Mouse (Mus musculus) midbrain, embryonic 11.5 days (tissue): ENCODE results near the gene Flrt1. TPM values are rescaled to one million over a fixed set of nuclear protein-coding genes. Genes with fewer than 3 reads are reported as not detected.

Experiments used
- ATAC-seq: fragments of 200-750 bp; cut with Nextera tagmentation; 2 replicates; pipeline ENCODE4 v1.8.0; 2017; ENCODE audit warnings: moderate TSS enrichment, moderate library complexity; ENCODE audit not compliant: low FRiP score
- DNase-seq: peaks from one replicate; pipeline ENCODE4 v3.0.0; 2015; ENCODE audit warnings: low spot score; ENCODE audit errors: missing footprints
- H3K27ac ChIP-seq: fragments of 300-500 bp; sonication (generic); 2 replicates; pipeline ENCODE4 v1.5.1; 2014; ENCODE audit warnings: low read depth, low read length
- H3K27me3 ChIP-seq: fragments of 300-500 bp; sonication (generic); 2 replicates; pipeline ENCODE4 v1.6.1; 2014; ENCODE audit warnings: mild to moderate bottlenecking, low read length, moderate library complexity, mixed read lengths; ENCODE audit not compliant: control insufficient read depth, insufficient read depth
- H3K36me3 ChIP-seq: fragments of 300-500 bp; sonication (generic); 2 replicates; pipeline ENCODE4 v1.6.1; 2014; ENCODE audit warnings: mild to moderate bottlenecking, low read length, moderate library complexity, mixed read lengths; ENCODE audit not compliant: control insufficient read depth, insufficient read depth
- H3K4me1 ChIP-seq: fragments of 300-500 bp; sonication (generic); 2 replicates; pipeline ENCODE4 v1.6.1; 2014; ENCODE audit warnings: low read length; ENCODE audit not compliant: control insufficient read depth, insufficient read depth
- H3K4me2 ChIP-seq: fragments of 300-500 bp; sonication (generic); 2 replicates; pipeline ENCODE4 v1.6.1; 2014; ENCODE audit warnings: mild to moderate bottlenecking, moderate library complexity
- H3K4me3 ChIP-seq: fragments of 300-500 bp; sonication (generic); 2 replicates; pipeline ENCODE4 v1.5.1; 2014; ENCODE audit warnings: low read depth, low read length
- H3K9ac ChIP-seq: fragments of 300-500 bp; sonication (generic); 2 replicates; pipeline ENCODE4 v1.6.1; 2014; ENCODE audit warnings: low read length
- H3K9me3 ChIP-seq: fragments of 300-500 bp; sonication (generic); 2 replicates; pipeline ENCODE4 v1.6.1; 2016; ENCODE audit warnings: low read length; ENCODE audit not compliant: control insufficient read depth
- WGBS: fragments of 180-500 bp; shearing (Covaris S2); extraction: QIAGEN DNeasy Blood & Tissue Kit; methylation state at CpG from one replicate; pipeline ENCODE4 v1.1.7; 2014; 5-methylcytosine and 5-hydroxymethylcytosine counted together
- polyA plus RNA-seq: library from polyadenylated mRNA; unstranded; fragments of >200 nt; fragmentation: Nextera tagmentation; extraction: Ambion mirVana; gene quantifications from 2 replicates; pipeline ENCODE4 v1.2.1, GENCODE M21; 2014

The Flrt1 gene
- polyA plus RNA-seq, 1 experiment from 2014 or later: 8.2 TPM

DNA sequence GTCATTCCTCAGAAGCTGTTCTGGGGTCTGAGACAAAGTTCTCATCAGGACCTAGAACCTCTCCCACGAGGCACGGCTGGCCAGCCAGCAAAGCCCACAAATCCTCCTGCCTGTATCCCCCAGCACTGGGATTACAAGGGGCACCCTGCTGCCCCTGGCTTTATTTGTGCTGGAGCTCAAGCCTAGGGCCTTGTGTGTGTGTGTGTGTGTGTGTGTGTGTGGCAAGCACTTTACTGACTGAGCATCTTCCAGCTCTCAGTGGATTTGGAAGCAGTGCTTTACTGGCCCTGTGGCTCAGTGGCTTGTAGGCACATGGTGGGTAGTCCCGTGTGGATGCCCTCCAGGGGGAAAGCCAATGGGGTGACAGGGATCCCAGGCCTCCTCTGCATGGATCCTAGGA lies 7.1 kb upstream of the Flrt1 start:
- ATAC-seq (peak; percentile 39; the same call in 1 of the 2 replicates), DNase-seq (peak; percentile 87)
- Histone ChIP-seq H3K4me1 (peaks cover 46% of the 10 kb centered on the region), H3K9me3 (no peaks in the 10 kb centered on the region), H3K9ac (no peak overlapping the region), H3K36me3 (no peaks in the 10 kb centered on the region), H3K4me3 (no peak overlapping the region), H3K27me3 (peaks cover 12% of the 10 kb centered on the region), H3K4me2 (no peak overlapping the region), H3K27ac (no peak overlapping the region)
- WGBS: 10% methylated on average over 3 of the region's 3 CpGs

DNA sequence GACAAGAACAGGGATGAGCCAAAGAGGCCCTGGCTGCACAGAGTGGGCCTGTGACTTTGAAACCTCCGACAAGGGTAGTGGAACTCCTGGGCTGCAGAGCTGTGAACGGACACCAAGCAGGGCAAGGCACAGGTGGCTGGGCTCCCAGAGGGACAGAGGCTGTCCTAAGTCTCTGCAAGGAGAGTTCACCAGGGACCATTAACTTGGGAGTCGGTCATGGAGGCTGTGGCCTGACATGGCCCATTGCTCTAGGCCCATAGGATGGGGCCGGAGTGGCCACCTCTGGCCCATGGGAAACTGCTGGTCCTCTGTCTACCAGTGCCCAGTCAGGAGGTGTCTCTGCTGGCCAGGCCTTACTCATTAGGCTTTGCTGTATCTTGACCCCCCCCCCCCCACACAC lies 6.2 kb upstream of the Flrt1 start:
- Histone ChIP-seq H3K27me3 (peaks cover 12% of the 10 kb centered on the region), H3K4me2 (no peak overlapping the region), H3K4me3 (no peak overlapping the region), H3K9me3 (no peaks in the 10 kb centered on the region), H3K36me3 (no peaks in the 10 kb centered on the region), H3K4me1 (peaks cover 46% of the 10 kb centered on the region), H3K27ac (no peak overlapping the region), H3K9ac (no peak overlapping the region)
- DNase-seq: no peak
- ATAC-seq: no peak
- 75% methylated on average over 4 of the region's 4 CpGs for WGBS

DNA sequence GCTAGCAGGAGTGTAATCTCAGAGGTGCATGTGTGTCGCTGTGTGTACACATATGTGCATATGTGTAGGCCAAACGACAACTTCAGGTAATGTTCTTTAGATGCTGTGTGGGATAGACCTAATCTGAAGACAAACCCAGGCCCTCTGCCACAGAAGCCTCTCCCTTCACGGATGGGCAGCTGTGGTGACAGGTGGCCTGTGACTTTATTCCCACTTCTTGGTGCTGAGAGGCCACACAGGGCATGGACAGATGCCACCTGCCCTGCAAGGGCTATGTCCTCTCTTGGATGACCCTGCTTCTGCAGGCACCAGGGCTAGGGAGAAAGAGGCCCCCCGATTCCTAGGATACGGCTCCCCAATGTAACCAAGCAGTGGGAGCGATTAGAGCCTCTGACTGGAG lies 5.8 kb upstream of the Flrt1 start:
- WGBS: 65% methylated on average over 6 of the region's 6 CpGs
- no peak overlapping the region for H3K4me3 ChIP-seq

DNA sequence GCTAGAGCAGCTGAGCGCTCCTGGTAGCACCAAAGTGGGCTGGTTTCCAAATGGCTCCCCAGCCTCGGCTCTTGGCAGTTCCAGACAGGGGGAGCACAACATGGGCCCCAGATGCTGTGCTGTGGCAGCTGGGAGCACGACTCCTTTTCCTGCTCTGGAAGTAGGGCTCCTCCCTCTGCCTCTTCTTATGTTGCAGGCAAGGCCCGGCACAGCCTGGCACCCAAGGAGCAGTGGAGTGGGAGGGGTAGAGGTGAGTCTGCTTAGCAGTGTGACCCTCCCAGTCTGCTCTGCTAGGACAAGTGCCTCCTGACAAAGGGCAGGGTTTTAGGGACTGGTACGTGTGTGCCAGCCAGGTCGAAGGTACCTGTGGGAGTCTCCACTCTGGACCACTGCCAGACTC lies 5.3 kb upstream of the Flrt1 start:
- Histone ChIP-seq H3K36me3 (no peaks in the 10 kb centered on the region), H3K9ac (no peak overlapping the region), H3K27ac (no peak overlapping the region; the same call in 1 of the 2 replicates), H3K9me3 (no peaks in the 10 kb centered on the region), H3K27me3 (peaks cover 12% of the 10 kb centered on the region), H3K4me2 (no peak overlapping the region), H3K4me3 (no peak overlapping the region), H3K4me1 (peaks cover 49% of the 10 kb centered on the region)
- ATAC-seq (no peak), DNase-seq (no peak)
- WGBS: 43% methylated on average over 6 of the region's 6 CpGs

More for the DNA sequence above, 5.8 kb upstream of the Flrt1 start:
- no peaks in the 10 kb centered on the region for H3K9me3 ChIP-seq
- H3K27ac ChIP-seq: no peak overlapping the region
- H3K9ac ChIP-seq: no peak overlapping the region
- ATAC-seq: no peak
- DNase-seq: no peak
- peaks cover 46% of the 10 kb centered on the region for H3K4me1 ChIP-seq
- no peak overlapping the region for H3K4me2 ChIP-seq
- H3K27me3 ChIP-seq: peaks cover 12% of the 10 kb centered on the region
- H3K36me3 ChIP-seq: no peaks in the 10 kb centered on the region

DNA sequence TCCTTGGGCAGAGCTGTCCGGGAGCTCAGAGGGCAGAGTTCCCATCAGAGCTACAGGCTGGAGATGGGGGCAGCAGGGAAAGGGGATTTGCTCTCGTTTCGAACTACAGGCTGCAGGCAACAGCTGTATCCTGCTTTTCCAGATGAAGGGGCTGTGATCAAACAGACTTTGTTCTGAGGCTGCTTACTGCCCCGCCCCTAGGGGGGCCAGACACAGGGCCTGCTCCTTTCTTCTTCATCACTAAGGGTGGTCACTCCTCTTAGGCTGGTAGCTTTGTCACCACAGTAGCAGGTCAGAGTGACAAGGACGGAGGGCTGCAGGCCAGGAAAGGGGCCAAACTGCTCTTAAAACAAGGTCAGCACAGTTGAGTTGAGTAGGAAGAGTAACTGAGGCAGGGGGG lies 4.6 kb upstream of the Flrt1 start:
- Histone ChIP-seq H3K9ac (no peak overlapping the region; the same call in 1 of the 2 replicates), H3K27ac (0 out of 2 replicates have a peak overlapping the region, but pooled peaks have one; percentile 5)
- peak; percentile 90 for DNase-seq

DNA sequence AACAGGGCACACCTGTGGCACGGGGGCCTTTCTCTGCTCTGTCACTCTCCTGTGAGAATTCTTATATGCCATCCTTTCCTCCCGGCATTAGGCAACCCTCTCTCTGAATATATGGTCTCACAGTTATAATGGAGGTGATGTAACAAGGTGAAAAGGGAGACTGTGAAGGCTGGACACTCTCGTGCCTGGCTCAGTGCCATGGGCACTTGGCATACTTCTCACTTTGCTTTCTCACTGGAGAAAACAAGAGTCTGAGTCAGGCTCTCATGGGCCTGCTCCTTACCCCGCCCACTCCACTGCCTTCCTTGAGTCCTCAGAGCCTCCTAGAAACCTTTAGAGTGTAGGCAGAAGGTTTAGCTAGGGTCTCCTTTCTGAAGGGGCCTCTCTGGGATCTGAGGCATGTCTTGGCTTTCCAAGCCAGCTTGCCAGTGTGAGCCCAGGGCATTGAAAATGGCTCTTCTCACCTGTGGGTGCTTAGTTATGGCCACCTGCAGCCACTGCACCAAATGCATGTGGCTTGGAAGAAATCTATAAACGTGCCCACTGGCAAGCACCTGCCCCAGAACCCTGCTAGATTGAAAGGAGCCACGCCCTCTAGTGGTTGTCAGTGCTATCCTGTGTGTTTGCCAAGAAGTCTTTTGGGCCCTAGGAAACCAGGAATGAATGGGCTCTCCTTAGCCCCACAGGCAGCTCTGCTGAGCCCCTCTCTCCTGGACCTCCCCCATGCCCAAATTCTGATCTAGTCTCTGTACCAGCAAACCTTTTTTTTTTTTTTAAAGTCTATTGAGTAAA lies 2.8 kb upstream of the Flrt1 start:
- WGBS: 62% methylated on average over 6 of the region's 6 CpGs
- DNase-seq: peak; percentile 87
- peaks cover 60% of the 10 kb centered on the region for H3K4me1 ChIP-seq

More for the DNA sequence above, 4.6 kb upstream of the Flrt1 start:
- no peaks in the 10 kb centered on the region for H3K9me3 ChIP-seq
- H3K36me3 ChIP-seq: no peaks in the 10 kb centered on the region
- 0 out of 2 replicates have a peak, but pooled peaks have one; percentile 17 for ATAC-seq
- peaks cover 12% of the 10 kb centered on the region for H3K27me3 ChIP-seq
- 0% methylated on average over 5 of the region's 5 CpGs for WGBS
- H3K4me1 ChIP-seq: peaks cover 52% of the 10 kb centered on the region
- no peak overlapping the region; the same call in 1 of the 2 replicates for H3K4me2 ChIP-seq
- no peak overlapping the region for H3K4me3 ChIP-seq

DNA sequence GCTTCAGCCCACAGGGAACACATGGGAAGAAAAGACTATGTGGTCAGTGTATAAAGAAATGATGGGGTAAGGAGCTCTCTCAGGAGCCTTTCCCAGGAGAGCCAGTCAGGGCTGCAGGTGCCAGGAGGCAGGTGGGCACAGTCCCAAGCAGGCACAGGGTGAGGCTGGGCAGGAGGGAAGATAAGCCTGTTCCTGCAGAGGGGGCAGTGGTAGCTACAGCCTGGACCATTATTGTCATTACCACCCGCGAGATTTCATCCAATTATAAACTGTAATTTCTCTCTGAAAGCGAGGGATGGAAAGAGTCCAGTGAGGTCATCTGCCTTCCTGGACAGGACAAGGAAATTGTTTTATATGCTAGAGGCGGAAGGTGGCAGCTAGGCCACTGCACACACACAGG lies 1.6 kb upstream of the Flrt1 start:
- 83% methylated on average over 4 of the region's 4 CpGs for WGBS
- no peak overlapping the region for H3K27ac ChIP-seq
- peaks cover 56% of the 10 kb centered on the region for H3K4me1 ChIP-seq
- DNase-seq (no peak), ATAC-seq (no peak)
- H3K4me2 ChIP-seq: no peak overlapping the region
- H3K9me3 ChIP-seq: no peaks in the 10 kb centered on the region
- no peak overlapping the region for H3K9ac ChIP-seq
- H3K4me3 ChIP-seq: no peak overlapping the region
- H3K36me3 ChIP-seq: no peaks in the 10 kb centered on the region
- peaks cover 7% of the 10 kb centered on the region for H3K27me3 ChIP-seq

More for the DNA sequence above, 2.8 kb upstream of the Flrt1 start:
- no peak for ATAC-seq
- no peak overlapping the region for H3K4me2 ChIP-seq
- no peaks in the 10 kb centered on the region for H3K36me3 ChIP-seq
- no peaks in the 10 kb centered on the region for H3K9me3 ChIP-seq
- peaks cover 9% of the 10 kb centered on the region for H3K27me3 ChIP-seq
- no peak overlapping the region for H3K4me3 ChIP-seq
- no peak overlapping the region for H3K27ac ChIP-seq
- H3K9ac ChIP-seq: no peak overlapping the region

DNA sequence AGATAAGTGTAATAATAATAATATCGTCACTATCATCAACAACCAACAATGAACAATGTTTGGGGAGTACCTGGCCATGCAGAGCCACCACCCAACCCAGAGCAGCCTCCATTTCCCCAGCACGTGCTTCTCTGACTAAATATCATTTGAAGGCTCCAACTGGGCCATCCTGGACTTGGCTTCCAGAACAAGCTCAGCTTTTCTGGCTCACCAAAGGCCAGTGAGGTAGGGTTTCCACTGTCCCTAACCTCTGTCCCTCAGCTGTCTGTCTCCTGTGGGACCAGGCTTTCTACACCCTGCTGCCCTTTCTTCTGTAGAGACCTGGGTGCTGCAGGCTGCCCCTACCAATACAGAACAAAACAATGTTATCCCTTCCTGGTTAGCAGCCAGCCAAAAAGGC lies 1.0 kb upstream of the Flrt1 start:
- Histone ChIP-seq H3K27ac (no peak overlapping the region), H3K36me3 (no peaks in the 10 kb centered on the region), H3K4me1 (peaks cover 54% of the 10 kb centered on the region), H3K27me3 (peaks cover 5% of the 10 kb centered on the region), H3K4me2 (no peak overlapping the region), H3K4me3 (no peak overlapping the region), H3K9me3 (no peaks in the 10 kb centered on the region), H3K9ac (no peak overlapping the region)
- 84% methylated on average over 2 of the region's 2 CpGs for WGBS
- ATAC-seq: no peak
- no peak for DNase-seq

DNA sequence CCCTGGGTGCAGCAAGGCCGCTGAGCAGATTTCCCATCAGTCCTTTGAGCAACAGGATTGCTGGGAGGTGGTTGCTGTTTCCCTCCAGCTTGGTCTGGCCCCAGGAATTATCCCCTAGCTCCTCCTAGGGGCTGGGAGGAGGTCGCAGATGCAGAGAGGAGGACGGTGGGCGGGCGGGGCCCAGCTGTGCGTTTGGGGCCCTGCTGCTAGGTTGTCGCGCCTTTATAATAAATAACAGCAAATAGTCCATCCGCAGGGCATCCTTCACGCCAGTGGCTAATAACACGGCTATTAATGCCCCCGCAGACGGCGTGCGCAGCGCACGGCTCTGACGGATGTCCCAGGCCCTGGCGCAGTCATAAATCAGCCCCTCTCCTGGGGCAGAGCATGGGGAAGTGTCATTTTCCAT lies 1.5 kb downstream of the Flrt1 start:
- Histone ChIP-seq H3K4me3 (0 out of 2 replicates have a peak overlapping the region, but pooled peaks have one; percentile 2), H3K27ac (peak overlapping the region; percentile 61), H3K9ac (peak overlapping the region; percentile 49), H3K36me3 (no peaks in the 10 kb centered on the region), H3K9me3 (no peaks in the 10 kb centered on the region), H3K4me1 (peaks cover 38% of the 10 kb centered on the region), H3K27me3 (peaks cover 4% of the 10 kb centered on the region; the same call in 1 of the 2 replicates), H3K4me2 (peak overlapping the region; percentile 26)
- ATAC-seq (peak; percentile 65; the same call in 1 of the 2 replicates), DNase-seq (peak; percentile 94)
- 14% methylated on average over 19 of the region's 19 CpGs for WGBS
